Mouse (Mus musculus): Measurements from ENCODE around the gene P4ha1. TPM values are rescaled to one million over a fixed set of nuclear protein-coding genes. Genes with fewer than 3 reads are reported as not detected.

The P4ha1 gene
- polyA plus RNA-seq, 1 experiment from 2014 or later: 27.4 TPM

GRCm38 (mm10) chr10:59419516-59419915 is 96.4 kb downstream of the P4ha1 start:
- H3K4me3 ChIP-seq: no peak overlapping the region
- no peaks in the 10 kb centered on the region for H3K27me3 ChIP-seq (replicated peaks)
- no peak overlapping the region for H3K27ac ChIP-seq
- peaks cover 9% of the 10 kb centered on the region for H3K36me3 ChIP-seq
- no peak for ATAC-seq
- H3K4me2 ChIP-seq: no peak overlapping the region
- WGBS (ENCODE audit: insufficient replicate concordance): 57% methylated on average over 4 of the region's 4 CpGs
- H3K4me1 ChIP-seq: no peaks in the 10 kb centered on the region
- no peaks in the 10 kb centered on the region for H3K9me3 ChIP-seq (replicated peaks)
- H3K9ac ChIP-seq: no peak overlapping the region

Other genes starting within 250 kb of the P4ha1 start
- 12.8 and 12.9 TPM in 2 replicates for gene Sept10, start 101.4 kb upstream of the P4ha1 start, polyA plus RNA-seq (2016; fragmentation: Nextera tagmentation; extraction: Ambion mirVana)
- gene Sowahc, start 101.3 kb upstream of the P4ha1 start, polyA plus RNA-seq (2016; fragmentation: Nextera tagmentation; extraction: Ambion mirVana): 2.8 and 3.1 TPM in 2 replicates
- gene Gm10273, start 72.3 kb downstream of the P4ha1 start, polyA plus RNA-seq (2016; fragmentation: Nextera tagmentation; extraction: Ambion mirVana): 4.2 and 5.2 TPM in 2 replicates
- 39.0 and 41.3 TPM in 2 replicates for gene Pla2g12b, start 80.4 kb downstream of the P4ha1 start, polyA plus RNA-seq (2016; fragmentation: Nextera tagmentation; extraction: Ambion mirVana)
- 32.4 and 37.4 TPM in 2 replicates for gene Oit3, start 118.5 kb downstream of the P4ha1 start, polyA plus RNA-seq (2016; fragmentation: Nextera tagmentation; extraction: Ambion mirVana)

Measured in liver, embryonic 12.5 days (tissue).